Mouse (Mus musculus) forebrain, embryonic 11.5 days (tissue): ENCODE measurements around the gene Tmem254a. TPM values are rescaled to one million over a fixed set of nuclear protein-coding genes. Genes with fewer than 3 reads are reported as not detected.
"Not testable (repeated sequence)": the region's sequence is repeated elsewhere in the genome, so short reads cannot be mapped to it uniquely, and the experiment has no call there.

Source experiments
- ATAC-seq: fragments of 200-750 bp; cut with Nextera tagmentation; replicated peaks from 2 replicates; pipeline ENCODE4 v1.8.0; 2017; ENCODE audit warnings: moderate TSS enrichment; ENCODE audit not compliant: low FRiP score
- DNase-seq: peaks from one replicate; pipeline ENCODE4 v3.0.0-alpha.2; 2017; ENCODE audit warnings: low spot score
- H3K27ac ChIP-seq: fragments of 300-500 bp; sonication (generic); 2 replicates; pipeline ENCODE4 v1.5.1; 2014; ENCODE audit warnings: low read depth, low read length
- H3K27me3 ChIP-seq: fragments of 300-500 bp; sonication (generic); 2 replicates; pipeline ENCODE4 v1.6.1; 2014; ENCODE audit warnings: mild to moderate bottlenecking, low read length, mixed read lengths; ENCODE audit not compliant: control insufficient read depth, insufficient read depth
- H3K36me3 ChIP-seq: fragments of 300-500 bp; sonication (generic); 2 replicates; pipeline ENCODE4 v1.6.1; 2014; ENCODE audit warnings: mild to moderate bottlenecking, low read length, moderate library complexity, mixed read lengths; ENCODE audit not compliant: control insufficient read depth, insufficient read depth
- H3K4me1 ChIP-seq: fragments of 300-500 bp; sonication (generic); replicated peaks from 2 replicates; pipeline ENCODE4 v1.6.1; 2014; ENCODE audit warnings: low read length, mixed read lengths; ENCODE audit not compliant: control insufficient read depth, insufficient read depth
- H3K4me2 ChIP-seq: fragments of 300-500 bp; sonication (generic); 2 replicates; pipeline ENCODE4 v1.6.1; 2014; ENCODE audit warnings: low read depth, mild to moderate bottlenecking, low read length, moderate library complexity, mixed read lengths; ENCODE audit not compliant: severe bottlenecking
- H3K4me3 ChIP-seq: fragments of 300-500 bp; sonication (generic); 2 replicates; pipeline ENCODE4 v1.5.1; 2014; ENCODE audit warnings: low read depth, low read length
- H3K9ac ChIP-seq: fragments of 300-500 bp; sonication (generic); 2 replicates; pipeline ENCODE4 v1.6.1; 2014; ENCODE audit warnings: low read length
- H3K9me3 ChIP-seq: fragments of 300-500 bp; sonication (generic); 2 replicates; pipeline ENCODE4 v1.6.1; 2016; ENCODE audit warnings: low read length, mixed read lengths; ENCODE audit not compliant: control insufficient read depth
- WGBS: fragments of 180-500 bp; shearing (Covaris S2); extraction: QIAGEN DNeasy Blood & Tissue Kit; methylation state at CpG from one replicate; pipeline ENCODE4 v1.1.7; 2014; 5-methylcytosine and 5-hydroxymethylcytosine counted together
- polyA plus RNA-seq: library from polyadenylated mRNA; unstranded; fragments of >200 nt; fragmentation: Nextera tagmentation; extraction: Ambion mirVana; gene quantifications from 2 replicates; pipeline ENCODE4 v1.2.1, GENCODE M21; 2014

The Tmem254a gene
- 2.2 and 2.4 TPM in 2 replicates for polyA plus RNA-seq

- H3K4me2 ChIP-seq, H3K36me3 ChIP-seq, DNase-seq, H3K9ac ChIP-seq, H3K9me3 ChIP-seq, H3K4me1 ChIP-seq, H3K27me3 ChIP-seq, H3K27ac ChIP-seq, H3K4me3 ChIP-seq: not testable (repeated sequence)
- WGBS = no CpG with 5 or more reads among the region's 10 CpGs
- 0 out of 2 replicates have a peak, but pooled peaks have one; percentile 53 for ATAC-seq
Observed at GRCm38 (mm10) chr14:25927562-25927881, at the start of gene Tmem254a. TSS of gene Tmem254a (minus strand) at chr14:25927672.

GRCm38 (mm10) chr14:25957861-25958260 is 30.4 kb upstream of the Tmem254a start:
- no CpG with 5 or more reads among the region's 3 CpGs for WGBS
- not testable (repeated sequence) for ATAC-seq

GRCm38 (mm10) chr14:25938004-25938403 is 10.5 kb upstream of the Tmem254a start, which contains the start of gene Cphx1:
TSS of gene Cphx1 (plus strand) at chr14:25938304.
- not testable (repeated sequence) for H3K4me2 ChIP-seq, H3K4me1 ChIP-seq, H3K36me3 ChIP-seq, H3K27me3 ChIP-seq, H3K9ac ChIP-seq, H3K27ac ChIP-seq, H3K9me3 ChIP-seq, H3K4me3 ChIP-seq, DNase-seq, ATAC-seq
- no CpG with 5 or more reads among the region's 8 CpGs for WGBS

More at GRCm38 (mm10) chr14:25957861-25958260, 30.4 kb upstream of the Tmem254a start:
- H3K4me3 ChIP-seq, H3K4me1 ChIP-seq, H3K9ac ChIP-seq, DNase-seq, H3K4me2 ChIP-seq, H3K9me3 ChIP-seq, H3K36me3 ChIP-seq, H3K27ac ChIP-seq, H3K27me3 ChIP-seq: not testable (repeated sequence)

GRCm38 (mm10) chr14:25936867-25937630 is 9.6 kb upstream of the Tmem254a start:
- H3K4me1 ChIP-seq, H3K27ac ChIP-seq, ATAC-seq, H3K9me3 ChIP-seq, H3K9ac ChIP-seq, DNase-seq, H3K27me3 ChIP-seq, H3K4me3 ChIP-seq, H3K36me3 ChIP-seq, H3K4me2 ChIP-seq: not testable (repeated sequence)
- WGBS = no CpG with 5 or more reads among the region's 5 CpGs

- H3K4me3 ChIP-seq, H3K9me3 ChIP-seq, H3K27ac ChIP-seq, H3K4me1 ChIP-seq, H3K36me3 ChIP-seq, H3K9ac ChIP-seq, H3K27me3 ChIP-seq, H3K4me2 ChIP-seq, DNase-seq: not testable (repeated sequence)
- peak; percentile 66 for ATAC-seq
- WGBS = no CpG with 5 or more reads among the region's 44 CpGs
Observed at GRCm38 (mm10) chr14:25926814-25927561, 484 bp downstream of the Tmem254a start.

- not testable (repeated sequence) for ATAC-seq
- WGBS = no CpG with 5 or more reads among the region's 5 CpGs
Observed at GRCm38 (mm10) chr14:25918427-25919170, 8.9 kb downstream of the Tmem254a start.

GRCm38 (mm10) chr14:25908976-25909375 is 18.5 kb downstream of the Tmem254a start:
- not testable (repeated sequence) for H3K4me2 ChIP-seq, H3K4me1 ChIP-seq, H3K27ac ChIP-seq, H3K9me3 ChIP-seq, H3K36me3 ChIP-seq, H3K4me3 ChIP-seq, ATAC-seq, H3K27me3 ChIP-seq, DNase-seq, H3K9ac ChIP-seq
- WGBS = no CpG with 5 or more reads among the region's 8 CpGs

More at GRCm38 (mm10) chr14:25918427-25919170, 8.9 kb downstream of the Tmem254a start:
- not testable (repeated sequence) for H3K4me2 ChIP-seq, H3K9me3 ChIP-seq, H3K27ac ChIP-seq, H3K4me3 ChIP-seq, H3K4me1 ChIP-seq, H3K9ac ChIP-seq, H3K27me3 ChIP-seq, H3K36me3 ChIP-seq, DNase-seq

- H3K4me3 ChIP-seq, DNase-seq, H3K9me3 ChIP-seq, ATAC-seq, H3K9ac ChIP-seq, H3K27ac ChIP-seq, H3K27me3 ChIP-seq, H3K4me1 ChIP-seq, H3K36me3 ChIP-seq, H3K4me2 ChIP-seq: not testable (repeated sequence)
- no CpG with 5 or more reads among the region's 9 CpGs for WGBS
Observed at GRCm38 (mm10) chr14:25907272-25907671, 20.2 kb downstream of the Tmem254a start.
